Mouse (Mus musculus) adrenal gland, adult (tissue): ENCODE data around the gene Celf2.

ENCODE experiments used
- DNase-seq, 2 experiments: peaks; one replicate each; pipeline ENCODE4 v3.0.0; 2022 to 2023; ENCODE audit warnings: low spot score in 1 of 2; ENCODE audit not compliant: inconsistent age in 2 of 2

Celf2 gene

GRCm38 (mm10) chr2:7222886-7223285 is 286.5 kb downstream of the Celf2 start:
- DNase-seq = no peak

- no peak for DNase-seq
These were observed 287.5 kb downstream of the Celf2 start for GRCm38 (mm10) chr2:7221856-7222255.

- no peak for DNase-seq
These were observed 291.3 kb downstream of the Celf2 start for GRCm38 (mm10) chr2:7218101-7218500.

- no peak for DNase-seq
These were observed 301.5 kb downstream of the Celf2 start for GRCm38 (mm10) chr2:7207691-7208504.

GRCm38 (mm10) chr2:7193413-7193812 is 315.9 kb downstream of the Celf2 start:
- DNase-seq = no peak

- no peak for DNase-seq
These were observed 330.2 kb downstream of the Celf2 start for GRCm38 (mm10) chr2:7179186-7179585.

- peak in 1 of 2 experiments; percentile 22 for DNase-seq
These were observed 335.9 kb downstream of the Celf2 start for GRCm38 (mm10) chr2:7173271-7174064.

- DNase-seq = no peak
These were observed 338.2 kb downstream of the Celf2 start for GRCm38 (mm10) chr2:7171087-7171696.

- DNase-seq = no peak
These were observed 343.6 kb downstream of the Celf2 start for GRCm38 (mm10) chr2:7165786-7166185.

- peak in 1 of 2 experiments; percentile 35 for DNase-seq
These were observed 349.3 kb downstream of the Celf2 start for GRCm38 (mm10) chr2:7160108-7160507.

GRCm38 (mm10) chr2:7147303-7147702 is 362.1 kb downstream of the Celf2 start:
- no peak for DNase-seq

- DNase-seq = no peak
These were observed 363.8 kb downstream of the Celf2 start for GRCm38 (mm10) chr2:7145541-7146043.

GRCm38 (mm10) chr2:7144871-7145270 is 364.5 kb downstream of the Celf2 start:
- no peak for DNase-seq

- no peak for DNase-seq
These were observed 386.0 kb downstream of the Celf2 start for GRCm38 (mm10) chr2:7123366-7123765.

- DNase-seq = no peak
These were observed 393.6 kb downstream of the Celf2 start for GRCm38 (mm10) chr2:7115801-7116200.

- DNase-seq = no peak
These were observed 394.2 kb downstream of the Celf2 start for GRCm38 (mm10) chr2:7115161-7115560.

- no peak for DNase-seq
These were observed 395.6 kb downstream of the Celf2 start for GRCm38 (mm10) chr2:7113738-7114137.

- no peak for DNase-seq
These were observed 397.1 kb downstream of the Celf2 start for GRCm38 (mm10) chr2:7112156-7112813.

GRCm38 (mm10) chr2:7093414-7093813 is 415.9 kb downstream of the Celf2 start:
- no peak for DNase-seq

GRCm38 (mm10) chr2:7092641-7093040 is 416.7 kb downstream of the Celf2 start:
- DNase-seq = no peak

GRCm38 (mm10) chr2:7090496-7090895 is 418.9 kb downstream of the Celf2 start:
- no peak for DNase-seq
